Comparison of ENCODE assay signal across 8 mouse cellular contexts in genomic region chr7:19157160-19157800, GRCm38 (mm10). TPM values are rescaled to one million over a fixed set of nuclear protein-coding genes. Genes with fewer than 3 reads are reported as not detected.
DNase-seq lines count a peak whose midpoint lies in the region; ATAC-seq and TF ChIP-seq lines count a peak whose summit lies in the region.

No protein-coding gene starts in this region.

- H3K4me2 ChIP-seq in forebrain, embryonic 13.5 days: peak overlapping the region; percentile 54
- H3K4me2 ChIP-seq in liver, postnatal 0 days (ENCODE audit: low read depth, low read length): peak overlapping the region; percentile 44
- peak overlapping the region; percentile 24 for H3K4me2 ChIP-seq in neural tube, embryonic 14.5 days (ENCODE audit: low read depth, low read length)

- H3K27ac ChIP-seq in forebrain, embryonic 13.5 days: peak overlapping the region; percentile 81
- no peak overlapping the region for H3K27ac ChIP-seq in liver, postnatal 0 days (ENCODE audit: low read depth)
- peak overlapping the region; percentile 41 for H3K27ac ChIP-seq in neural tube, embryonic 14.5 days (ENCODE audit: low read depth, low read length)

- H3K36me3 ChIP-seq in forebrain, embryonic 13.5 days (ENCODE audit: poor library complexity, severe bottlenecking): peaks cover 28% of the 10 kb centered on the region
- peaks cover 11% of the 10 kb centered on the region for H3K36me3 ChIP-seq in liver, postnatal 0 days (replicated peaks; ENCODE audit: insufficient read depth, low read length)
- H3K36me3 ChIP-seq in neural tube, embryonic 14.5 days (ENCODE audit: control insufficient read depth, insufficient read depth, low read length): peaks cover 8% of the 10 kb centered on the region

- peak; percentile 98 for TF ChIP-seq CTCF in liver, postnatal 0 days (IDR thresholded peaks at IDR 0.05; ENCODE audit: low read depth)

- H3K4me1 ChIP-seq in forebrain, embryonic 13.5 days: peaks cover 30% of the 10 kb centered on the region
- H3K4me1 ChIP-seq in liver, postnatal 0 days (ENCODE audit: insufficient read depth): peaks cover 11% of the 10 kb centered on the region
- H3K4me1 ChIP-seq in neural tube, embryonic 14.5 days (ENCODE audit: control insufficient read depth, insufficient read depth, low read length): peaks cover 7% of the 10 kb centered on the region

- WGBS in forebrain, embryonic 13.5 days: 6% methylated on average over 30 of the region's 30 CpGs
- 5% methylated on average over 30 of the region's 30 CpGs for WGBS in liver, postnatal 0 days (ENCODE audit: insufficient replicate concordance)
- WGBS in neural tube, embryonic 14.5 days: 6% methylated on average over 30 of the region's 30 CpGs

- peak overlapping the region; percentile 45; the same call in 1 of the 2 replicates for H3K9ac ChIP-seq in forebrain, embryonic 13.5 days
- H3K9ac ChIP-seq in liver, postnatal 0 days (replicated peaks): no peak overlapping the region
- H3K9ac ChIP-seq in neural tube, embryonic 14.5 days (replicated peaks; ENCODE audit: low read depth, low read length): 0 out of 2 replicates have a peak overlapping the region, but pooled peaks have one; percentile 12

- H3K27me3 ChIP-seq in forebrain, embryonic 13.5 days: peaks cover 26% of the 10 kb centered on the region
- H3K27me3 ChIP-seq in liver, postnatal 0 days (ENCODE audit: insufficient read depth, low read length): peaks cover 17% of the 10 kb centered on the region
- peaks cover 10% of the 10 kb centered on the region; the same call in 1 of the 2 replicates for H3K27me3 ChIP-seq in neural tube, embryonic 14.5 days (ENCODE audit: control insufficient read depth, insufficient read depth, low read length)

- TF ChIP-seq EP300 in liver, postnatal 0 days (IDR thresholded peaks at IDR 0.05; ENCODE audit: low read depth): no peak

- peak overlapping the region; percentile 24 for H3K4me3 ChIP-seq in forebrain, embryonic 13.5 days
- no peak overlapping the region for H3K4me3 ChIP-seq in liver, postnatal 0 days (ENCODE audit: low read depth, low read length)
- no peak overlapping the region for H3K4me3 ChIP-seq in neural tube, embryonic 14.5 days (ENCODE audit: low read depth, low read length)

- intact Hi-C loops in heart, postnatal 10 days (cut with DNase I): loop anchor here (1.0 to 2.0 kb wide), 2 partner anchors 16 to 52 kb away; no protein-coding TSS in a partner anchor

- no peaks in the 10 kb centered on the region for H3K9me3 ChIP-seq in forebrain, embryonic 13.5 days (replicated peaks)
- no peaks in the 10 kb centered on the region for H3K9me3 ChIP-seq in liver, postnatal 0 days (ENCODE audit: low read length)
- H3K9me3 ChIP-seq in neural tube, embryonic 14.5 days (ENCODE audit: control insufficient read depth, low read length): no peaks in the 10 kb centered on the region

- ATAC-seq in CD4-positive, CD25-positive, alpha-beta regulatory T cell, adult 4 months: peak; percentile 98
- ATAC-seq in forebrain, embryonic 13.5 days: peak; percentile 77
- ATAC-seq in liver, postnatal 0 days: peak; percentile 81
- peak; percentile 74 for ATAC-seq in neural tube, embryonic 14.5 days (ENCODE audit: low read depth)

- DNase-seq in c-Kit-positive CD71-positive TER-119-positive erythroid progenitor cells, embryonic 14.5 days (ENCODE audit: low spot score): peak; percentile 77
- peak; percentile 94 to 95 for DNase-seq in heart, postnatal 10 days
- DNase-seq in layer of hippocampus, adult 11-12 months (ENCODE audit: low spot score): peak; percentile 94
- peak; percentile 92 for DNase-seq in liver, postnatal 0 days
- peak; percentile 95 for DNase-seq in testis, postnatal 10 days (ENCODE audit: low spot score)

RNA-seq across cellular contexts. Expression of gene Snrpd2, which starts 7.8 kb away (rescaled TPM):
- 10 to 100 TPM; 63.0 to 77.3 TPM for polyA plus RNA-seq in CD4-positive, CD25-positive, alpha-beta regulatory T cell, adult 4 months (2017; shearing (Covaris generic))
- polyA plus RNA-seq in forebrain, embryonic 13.5 days (2015; fragmentation: Nextera tagmentation; extraction: Ambion mirVana): 159 and 164 TPM in 2 replicates
- 10 to 100 TPM; 77.1 to 81.0 TPM for total RNA-seq in heart, postnatal 10 days (2021)
- polyA plus RNA-seq in liver, postnatal 0 days (2015; fragmentation: Nextera tagmentation; extraction: Ambion mirVana): 38.9 and 41.0 TPM in 2 replicates
- 94.1 and 110 TPM in 2 replicates for polyA plus RNA-seq in neural tube, embryonic 14.5 days (2014; fragmentation: Nextera tagmentation; extraction: Ambion mirVana)

RNA-seq across cellular contexts. Expression of gene Qpctl, which starts 8.2 kb away (rescaled TPM):
- 10 to 100 TPM in 1 of 2 experiments, 1 to 10 TPM in 1; 9.1 to 17.8 TPM for polyA plus RNA-seq in CD4-positive, CD25-positive, alpha-beta regulatory T cell, adult 4 months (2017; shearing (Covaris generic))
- polyA plus RNA-seq in forebrain, embryonic 13.5 days (2015; fragmentation: Nextera tagmentation; extraction: Ambion mirVana): 16.5 and 17.7 TPM in 2 replicates
- total RNA-seq in heart, postnatal 10 days (2021): 1 to 10 TPM; 6.4 to 8.2 TPM
- polyA plus RNA-seq in liver, postnatal 0 days (2015; fragmentation: Nextera tagmentation; extraction: Ambion mirVana): 5.2 and 5.8 TPM in 2 replicates
- polyA plus RNA-seq in neural tube, embryonic 14.5 days (2014; fragmentation: Nextera tagmentation; extraction: Ambion mirVana): 18.6 and 21.2 TPM in 2 replicates

RNA-seq across cellular contexts. Expression of gene Gipr, which starts 8.6 kb away (rescaled TPM):
- polyA plus RNA-seq in CD4-positive, CD25-positive, alpha-beta regulatory T cell, adult 4 months (2017; shearing (Covaris generic)): not detected
- polyA plus RNA-seq in forebrain, embryonic 13.5 days (2015; fragmentation: Nextera tagmentation; extraction: Ambion mirVana): 5.2 and 6.6 TPM in 2 replicates
- under 1 TPM; 0.50 to 0.69 TPM for total RNA-seq in heart, postnatal 10 days (2021)
- 0.04 TPM in 1 of 2 replicates, not detected in the other for polyA plus RNA-seq in liver, postnatal 0 days (2015; fragmentation: Nextera tagmentation; extraction: Ambion mirVana)
- 0.75 and 1.8 TPM in 2 replicates for polyA plus RNA-seq in neural tube, embryonic 14.5 days (2014; fragmentation: Nextera tagmentation; extraction: Ambion mirVana)

RNA-seq across cellular contexts. Expression of gene Eml2, which starts 18.9 kb away (rescaled TPM):
- 10 to 100 TPM in 1 of 2 experiments, 1 to 10 TPM in 1; 10.0 to 30.1 TPM for polyA plus RNA-seq in CD4-positive, CD25-positive, alpha-beta regulatory T cell, adult 4 months (2017; shearing (Covaris generic))
- polyA plus RNA-seq in forebrain, embryonic 13.5 days (2015; fragmentation: Nextera tagmentation; extraction: Ambion mirVana): 6.4 and 7.0 TPM in 2 replicates
- total RNA-seq in heart, postnatal 10 days (2021): 10 to 100 TPM; 47.8 to 56.5 TPM
- polyA plus RNA-seq in liver, postnatal 0 days (2015; fragmentation: Nextera tagmentation; extraction: Ambion mirVana): 3.3 and 3.4 TPM in 2 replicates
- 3.5 and 4.0 TPM in 2 replicates for polyA plus RNA-seq in neural tube, embryonic 14.5 days (2014; fragmentation: Nextera tagmentation; extraction: Ambion mirVana)

RNA-seq across cellular contexts. Expression of gene Fbxo46, which starts 37.6 kb away (rescaled TPM):
- polyA plus RNA-seq in CD4-positive, CD25-positive, alpha-beta regulatory T cell, adult 4 months (2017; shearing (Covaris generic)): 10 to 100 TPM; 23.1 to 29.0 TPM
- 19.1 and 22.2 TPM in 2 replicates for polyA plus RNA-seq in forebrain, embryonic 13.5 days (2015; fragmentation: Nextera tagmentation; extraction: Ambion mirVana)
- total RNA-seq in heart, postnatal 10 days (2021): 1 to 10 TPM; 5.5 to 7.6 TPM
- 3.2 and 3.6 TPM in 2 replicates for polyA plus RNA-seq in liver, postnatal 0 days (2015; fragmentation: Nextera tagmentation; extraction: Ambion mirVana)
- polyA plus RNA-seq in neural tube, embryonic 14.5 days (2014; fragmentation: Nextera tagmentation; extraction: Ambion mirVana): 11.6 and 13.1 TPM in 2 replicates
